Comparison of ENCODE assay signal across 22 mouse cellular contexts in genomic region chr1:77364596-77364995, GRCm38 (mm10).
DNase-seq lines count a peak whose midpoint lies in the region; ATAC-seq and TF ChIP-seq lines count a peak whose summit lies in the region.
"Had no signal": no experiment of that assay in that cellular context is flagged by ENCODE, and none has a peak within 500 bp of the region (broad histone marks: within the 10 kb centered on the region; RNA-seq: fewer than 3 reads in every experiment).

No protein-coding gene starts in this region.

- peaks cover 7 to 42% of the 10 kb centered on the region in 2 experiments for H3K4me1 ChIP-seq in CH12.LX (ENCODE audit: control insufficient read depth in 1 of 2, insufficient read depth in 2 of 2)
- peaks cover 4% of the 10 kb centered on the region for H3K4me1 ChIP-seq in embryonic facial prominence, embryonic 14.5 days (ENCODE audit: control insufficient read depth, insufficient read depth, low read length)
- H3K4me1 ChIP-seq in kidney, adult 2 months (ENCODE audit: control insufficient read depth, insufficient read depth, low read length): 0 out of 2 replicates have a peak, but pooled peaks cover under 1% of the 10 kb centered on the region
- H3K4me1 ChIP-seq: lung, embryonic 15.5 days; midbrain, embryonic 15.5 days; neural tube, embryonic 15.5 days had no signal

- dilution Hi-C loops in CH12.LX (cut with MboI; ENCODE audit: extremely low pct_ligation_motif_present, extremely low pct_unique_long_range_greater_than_20kb, low sequenced_read_pairs): no loop called here

- H3K9me3 ChIP-seq in CH12.LX (replicated peaks; ENCODE audit: low read length): peaks cover 3% of the 10 kb centered on the region
- H3K9me3 ChIP-seq in embryonic facial prominence, embryonic 14.5 days (ENCODE audit: control insufficient read depth, low read length): no peaks in the 10 kb centered on the region
- H3K9me3 ChIP-seq: forebrain, embryonic 13.5 days; liver, embryonic 13.5 days; lung, embryonic 15.5 days; megakaryocyte, embryonic 14.5 days; midbrain, embryonic 15.5 days; neural tube, embryonic 15.5 days had no signal

- no peak for TF ChIP-seq EP300 in CH12.LX (IDR thresholded peaks at IDR 0.05; ENCODE audit: low read length)

- intact Hi-C loops in heart, postnatal 25 days (cut with DNase I): no loop called here

- peak overlapping the region in 1 of 3 experiments; percentile 7 for H3K4me3 ChIP-seq in CH12.LX (replicated peaks in 1 of 3; ENCODE audit: low read depth in 2 of 3, low read length in 2 of 3, poor library complexity in 1 of 3)
- no peak overlapping the region for H3K4me3 ChIP-seq in embryonic facial prominence, embryonic 14.5 days (ENCODE audit: low read depth, low read length)
- H3K4me3 ChIP-seq in kidney, adult 2 months (ENCODE audit: insufficient read depth, low read depth, low read length): no peak overlapping the region
- H3K4me3 ChIP-seq: forebrain, embryonic 13.5 days; left cerebral cortex, adult 2 months; liver, embryonic 13.5 days; lung, embryonic 15.5 days; megakaryocyte, embryonic 14.5 days; midbrain, embryonic 15.5 days; neural tube, embryonic 15.5 days had no signal

- peak overlapping the region; percentile 51 for H3K4me2 ChIP-seq in CH12.LX (ENCODE audit: insufficient read depth, low read depth, poor library complexity, severe bottlenecking)
- H3K4me2 ChIP-seq in embryonic facial prominence, embryonic 14.5 days (ENCODE audit: low read depth, low read length): no peak overlapping the region
- H3K4me2 ChIP-seq: forebrain, embryonic 13.5 days; hindbrain, embryonic 14.5 days; liver, embryonic 13.5 days; lung, embryonic 15.5 days; midbrain, embryonic 15.5 days; neural tube, embryonic 15.5 days had no signal

- no peak for TF ChIP-seq RAD21 in CH12.LX (IDR thresholded peaks at IDR 0.05; ENCODE audit: low read depth, low read length)

- no peak for TF ChIP-seq CTCF in CH12.LX (conservative IDR thresholded peaks at IDR 0.05 in 1 of 2, IDR thresholded peaks at IDR 0.05 in 1 of 2; ENCODE audit: low read depth in 2 of 2, low read length in 2 of 2)
- TF ChIP-seq CTCF in kidney, adult 2 months (conservative IDR thresholded peaks at IDR 0.05; ENCODE audit: insufficient read depth, insufficient read length, low read depth, low read length): no peak

- no peak overlapping the region for H3K9ac ChIP-seq in CH12.LX (ENCODE audit: insufficient read depth, low read depth)
- no peak overlapping the region for H3K9ac ChIP-seq in embryonic facial prominence, embryonic 14.5 days (ENCODE audit: low read depth, low read length)
- H3K9ac ChIP-seq: forebrain, embryonic 13.5 days; hindbrain, embryonic 14.5 days; liver, embryonic 13.5 days; lung, embryonic 15.5 days; midbrain, embryonic 15.5 days; neural tube, embryonic 15.5 days had no signal

- no peaks in the 10 kb centered on the region for H3K79me2 ChIP-seq in CH12.LX (replicated peaks; ENCODE audit: control insufficient read depth, extremely low read depth, insufficient read depth, poor library complexity, severe bottlenecking)

- 44% methylated on average over 3 of the region's 3 CpGs for WGBS in embryonic facial prominence, embryonic 14.5 days
- 68% methylated on average over 3 of the region's 3 CpGs for WGBS in kidney, adult 2 months

- H3K36me3 ChIP-seq in CH12.LX (replicated peaks in 1 of 2; ENCODE audit: control insufficient read depth in 1 of 2, insufficient read depth in 1 of 2, low read length in 1 of 2): peaks cover 5% of the 10 kb centered on the region in 2 experiments
- peaks cover 15% of the 10 kb centered on the region for H3K36me3 ChIP-seq in embryonic facial prominence, embryonic 14.5 days (ENCODE audit: control insufficient read depth, insufficient read depth, low read length)
- no peaks in the 10 kb centered on the region for H3K36me3 ChIP-seq in kidney, adult 2 months (ENCODE audit: control insufficient read depth, insufficient read depth, low read length)
- H3K36me3 ChIP-seq: liver, embryonic 13.5 days; lung, embryonic 15.5 days; midbrain, embryonic 15.5 days had no signal

- TF ChIP-seq POLR2A in CH12.LX (IDR thresholded peaks at IDR 0.05; ENCODE audit: low read depth, low read length): no peak
- TF ChIP-seq POLR2A in kidney, adult 2 months (IDR thresholded peaks at IDR 0.05; ENCODE audit: low read depth, low read length): no peak

- in situ Hi-C loops in CH12.LX (cut with MboI; ENCODE audit: low pct_ligation_motif_present, low pct_unique_long_range_greater_than_20kb, low sequenced_read_pairs): no loop called here

- no peaks in the 10 kb centered on the region for H3K27me3 ChIP-seq in CH12.LX (replicated peaks)
- H3K27me3 ChIP-seq in embryonic facial prominence, embryonic 14.5 days (replicated peaks; ENCODE audit: control insufficient read depth, insufficient read depth, low read length): no peaks in the 10 kb centered on the region
- no peaks in the 10 kb centered on the region for H3K27me3 ChIP-seq in kidney, adult 2 months (replicated peaks; ENCODE audit: control insufficient read depth, insufficient read depth, low read length)
- H3K27me3 ChIP-seq: forebrain, embryonic 13.5 days; liver, embryonic 13.5 days; lung, embryonic 15.5 days; megakaryocyte, embryonic 14.5 days; midbrain, embryonic 15.5 days; neural tube, embryonic 15.5 days had no signal

- peak; percentile 17 for DNase-seq in heart, adult 8-10 months (ENCODE audit: low spot score)
- no peak for DNase-seq in heart, postnatal 4 days
- DNase-seq in CH12.LX (ENCODE audit: extremely low read depth): no peak
- peak; percentile 75 for DNase-seq in embryonic facial prominence, embryonic 14.5 days (ENCODE audit: low spot score)
- DNase-seq in heart, postnatal 25 days (ENCODE audit: low spot score): peak; percentile 11
- no peak for DNase-seq in kidney, postnatal 4 days
- DNase-seq in kidney, adult 2 months: no peak
- DNase-seq: adrenal gland, postnatal 14 days; cerebellum, adult 11 months; cerebellum, postnatal 36 days; kidney, postnatal 36 days; layer of hippocampus, adult 9-11 months; liver, embryonic 13.5 days; right cerebral cortex, postnatal 25 days had no signal

- H3K27ac ChIP-seq in CH12.LX (ENCODE audit: insufficient read depth, low read depth): peak overlapping the region; percentile 19; the same call in 1 of the 2 replicates
- H3K27ac ChIP-seq in embryonic facial prominence, embryonic 14.5 days (replicated peaks; ENCODE audit: low read depth, low read length): no peak overlapping the region
- H3K27ac ChIP-seq in kidney, adult 2 months (ENCODE audit: insufficient read depth, low read depth, low read length): no peak overlapping the region
- H3K27ac ChIP-seq: forebrain, embryonic 13.5 days; hindbrain, embryonic 14.5 days; left cerebral cortex, adult 2 months; liver, embryonic 13.5 days; lung, embryonic 15.5 days; midbrain, embryonic 15.5 days; neural tube, embryonic 15.5 days had no signal

- ATAC-seq in embryonic facial prominence, embryonic 14.5 days (ENCODE audit: low read depth): no peak
- ATAC-seq: activated CD4-positive, CD25-positive, alpha-beta regulatory T cell, adult 4 months; forebrain, embryonic 13.5 days; midbrain, embryonic 15.5 days had no signal

TF ChIP-seq in CH12.LX, 34 proteins besides CTCF, POLR2A, EP300 and RAD21:
- TF ChIP-seq NELFE (IDR thresholded peaks at IDR 0.05; ENCODE audit: low read depth, low read length) (no peak), UBTF (IDR thresholded peaks at IDR 0.05; ENCODE audit: low read depth, low read length) (no peak), MAX (IDR thresholded peaks at IDR 0.05; ENCODE audit: low read length) (no peak), CHD1 (IDR thresholded peaks at IDR 0.05; ENCODE audit: low read depth, low read length) (no peak), JUND (conservative IDR thresholded peaks at IDR 0.05; ENCODE audit: low read depth, low read length) (no peak), TBP (conservative IDR thresholded peaks at IDR 0.05; ENCODE audit: low read depth, low read length) (no peak), MAFK (IDR thresholded peaks at IDR 0.05; ENCODE audit: insufficient replicate concordance, low read length) (no peak), TCF12 (IDR thresholded peaks at IDR 0.05; ENCODE audit: low read depth, low read length) (no peak), POLR2AphosphoS2 (IDR thresholded peaks at IDR 0.05; ENCODE audit: low read depth, low read length) (no peak), HCFC1 (IDR thresholded peaks at IDR 0.05; ENCODE audit: low read depth, low read length) (no peak), MXI1 (IDR thresholded peaks at IDR 0.05; ENCODE audit: low read depth, low read length) (no peak)
TF ChIP-seq in CH12.LX: peak in this region for 0.

Comparison
In these comparisons a context has a peak if more than half of its experiments do, and no peak if none do; other contexts are left out.
1. DNase-seq: peak in heart, adult 8-10 months (single experiment), embryonic facial prominence, embryonic 14.5 days (single experiment) and heart, postnatal 25 days (single experiment); none in heart, postnatal 4 days (single experiment), CH12.LX (single experiment), kidney, postnatal 4 days (0 of 2) and kidney, adult 2 months (single experiment).